Mouse (Mus musculus): ENCODE data around the gene Arl11.

DNA sequence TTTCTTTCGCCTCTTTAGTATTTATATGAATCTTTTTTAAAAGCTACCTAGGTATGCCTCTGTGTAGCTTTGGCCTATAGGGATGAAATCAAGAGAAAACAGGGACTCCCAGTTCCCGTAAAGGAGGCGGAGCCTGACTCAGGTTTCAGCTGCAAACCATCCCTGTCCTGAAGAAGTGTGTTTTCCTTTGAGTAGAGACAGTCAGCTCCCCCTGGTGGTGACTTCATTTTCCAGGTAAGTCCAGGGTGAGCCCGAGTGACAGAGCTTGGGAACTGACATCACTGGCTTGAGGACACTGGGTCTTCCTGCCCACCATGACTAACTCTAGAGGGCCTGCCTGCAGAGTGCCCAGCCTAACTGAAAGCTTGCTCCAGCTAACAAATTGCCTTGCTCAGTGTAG is 7.3 kb downstream of the Arl11 start:
- TF ChIP-seq CTCF (IDR thresholded peaks at IDR 0.05; ENCODE audit: low read depth, low read length) = peak; percentile 39; the same call in 1 of the 2 replicates
- TF ChIP-seq GATA2 (IDR thresholded peaks at IDR 0.05; ENCODE audit: borderline replicate concordance, low read depth, low read length) = no peak
- no peak for TF ChIP-seq GATA1 (IDR thresholded peaks at IDR 0.05; ENCODE audit: borderline replicate concordance, low read length)
- TF ChIP-seq POLR2AphosphoS5 (IDR thresholded peaks at IDR 0.05; ENCODE audit: insufficient replicate concordance, low read depth, low read length) = no peak
- no peak for TF ChIP-seq TAL1 (conservative IDR thresholded peaks at IDR 0.05; ENCODE audit: low read depth, low read length)
